Mouse (Mus musculus) lung, embryonic 16.5 days (tissue): ENCODE data around the gene Angptl4. TPM values are rescaled to one million over a fixed set of nuclear protein-coding genes. Genes with fewer than 3 reads are reported as not detected.
"Not testable (repeated sequence)": the region's sequence is repeated elsewhere in the genome, so short reads cannot be mapped to it uniquely, and the experiment has no call there.

Experiments used
- ATAC-seq: fragments of 200-750 bp; cut with Nextera tagmentation; 2 replicates; pipeline ENCODE4 v1.8.0; 2017; ENCODE audit warnings: low read depth, mild to moderate bottlenecking, moderate library complexity
- H3K27ac ChIP-seq: fragments of 300-500 bp; sonication (generic); 2 replicates; pipeline ENCODE4 v1.5.1; 2014; ENCODE audit warnings: mild to moderate bottlenecking, control low read depth, low read length
- H3K27me3 ChIP-seq: fragments of 300-500 bp; sonication (generic); 2 replicates; pipeline ENCODE4 v1.6.1; 2014; ENCODE audit warnings: low read depth, low read length, mixed read lengths; ENCODE audit not compliant: control insufficient read depth, insufficient read depth
- H3K36me3 ChIP-seq: fragments of 300-500 bp; sonication (generic); 2 replicates; pipeline ENCODE4 v1.6.1; 2014; ENCODE audit warnings: low read length; ENCODE audit not compliant: control insufficient read depth, insufficient read depth
- H3K4me1 ChIP-seq: fragments of 300-500 bp; sonication (generic); replicated peaks from 2 replicates; pipeline ENCODE4 v1.6.1; 2014; ENCODE audit warnings: low read length, mixed read lengths; ENCODE audit not compliant: control insufficient read depth, insufficient read depth
- H3K4me2 ChIP-seq: fragments of 300-500 bp; sonication (generic); 2 replicates; pipeline ENCODE4 v1.6.1; 2014; ENCODE audit warnings: low read depth, low read length, control low read depth
- H3K4me3 ChIP-seq: fragments of 300-500 bp; sonication (generic); 2 replicates; pipeline ENCODE4 v1.5.1; 2014; ENCODE audit warnings: mild to moderate bottlenecking, low read length, control low read depth
- H3K9ac ChIP-seq: fragments of 300-500 bp; sonication (generic); 2 replicates; pipeline ENCODE4 v1.6.1; 2014; ENCODE audit warnings: low read length, control low read depth
- H3K9me3 ChIP-seq: fragments of 300-500 bp; sonication (generic); 2 replicates; pipeline ENCODE4 v1.6.1; 2016; ENCODE audit warnings: low read length; ENCODE audit not compliant: control insufficient read depth
- WGBS: fragments of 180-500 bp; shearing (Covaris S2); extraction: QIAGEN DNeasy Blood & Tissue Kit; methylation state at CpG from one replicate; pipeline ENCODE4 v1.1.7; 2014; 5-methylcytosine and 5-hydroxymethylcytosine counted together
- polyA plus RNA-seq: library from polyadenylated mRNA; unstranded; fragments of >200 nt; fragmentation: Nextera tagmentation; extraction: Ambion mirVana; gene quantifications from 2 replicates; pipeline ENCODE4 v1.2.1, GENCODE M21; 2015

The Angptl4 gene
- polyA plus RNA-seq, 1 experiment from 2014 or later = 46.1 TPM

DNA sequence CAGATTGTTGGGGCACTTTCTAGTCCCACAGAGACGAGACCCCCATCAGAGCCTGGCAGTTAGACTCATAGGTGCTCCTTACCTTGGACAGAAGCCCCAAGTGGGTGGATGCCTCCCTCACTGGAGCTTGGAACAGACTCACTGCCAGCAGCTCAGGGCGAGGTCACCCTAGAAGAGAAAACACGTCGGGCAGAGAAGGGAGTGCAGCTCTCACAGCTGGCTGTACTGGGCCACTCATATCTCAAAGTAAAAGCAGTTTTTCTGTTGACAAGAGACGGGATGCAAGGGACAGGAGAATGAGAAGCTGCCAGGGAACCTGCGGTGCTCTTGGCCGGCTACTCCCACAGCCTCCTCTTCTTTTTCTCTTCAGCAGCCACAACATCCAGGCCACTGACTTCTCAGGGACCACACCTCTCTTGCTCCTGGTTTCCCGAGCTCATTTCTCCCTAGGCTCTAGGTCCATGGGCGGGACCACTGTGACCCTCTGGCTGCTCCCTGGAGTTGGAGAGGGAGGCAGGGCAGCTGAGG, 49.0 kb downstream of the Angptl4 start:
- not testable (repeated sequence) for H3K27ac ChIP-seq, H3K4me1 ChIP-seq, H3K9ac ChIP-seq, H3K9me3 ChIP-seq, H3K4me2 ChIP-seq, H3K4me3 ChIP-seq, H3K36me3 ChIP-seq, ATAC-seq, H3K27me3 ChIP-seq
- WGBS = 58% methylated on average over 9 of the region's 9 CpGs

DNA sequence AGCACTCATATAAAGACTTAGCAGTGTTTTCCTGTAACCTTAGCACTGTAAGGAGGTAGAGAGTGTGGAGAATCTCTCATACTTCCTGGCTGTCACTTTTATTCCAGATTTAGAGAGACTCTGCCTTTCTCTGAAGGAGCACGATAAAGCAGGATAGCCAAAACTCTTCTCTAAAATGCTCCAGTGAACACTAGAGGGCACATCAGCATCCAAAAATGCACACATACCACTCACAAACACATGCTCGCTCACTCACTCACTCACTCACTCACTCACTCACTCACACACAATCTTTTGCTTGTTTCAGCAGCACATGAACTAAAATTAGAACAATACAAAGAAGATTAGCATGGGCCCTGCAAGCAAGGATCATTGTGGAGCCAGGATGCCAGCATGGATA, 52.4 kb downstream of the Angptl4 start:
- Histone ChIP-seq H3K4me1 (no peaks in the 10 kb centered on the region), H3K9ac (no peak overlapping the region), H3K4me3 (no peak overlapping the region), H3K27ac (no peak overlapping the region), H3K9me3 (no peaks in the 10 kb centered on the region), H3K4me2 (no peak overlapping the region), H3K36me3 (no peaks in the 10 kb centered on the region), H3K27me3 (no peaks in the 10 kb centered on the region)
- WGBS = 44% methylated on average over 2 of the region's 2 CpGs
- no peak for ATAC-seq

DNA sequence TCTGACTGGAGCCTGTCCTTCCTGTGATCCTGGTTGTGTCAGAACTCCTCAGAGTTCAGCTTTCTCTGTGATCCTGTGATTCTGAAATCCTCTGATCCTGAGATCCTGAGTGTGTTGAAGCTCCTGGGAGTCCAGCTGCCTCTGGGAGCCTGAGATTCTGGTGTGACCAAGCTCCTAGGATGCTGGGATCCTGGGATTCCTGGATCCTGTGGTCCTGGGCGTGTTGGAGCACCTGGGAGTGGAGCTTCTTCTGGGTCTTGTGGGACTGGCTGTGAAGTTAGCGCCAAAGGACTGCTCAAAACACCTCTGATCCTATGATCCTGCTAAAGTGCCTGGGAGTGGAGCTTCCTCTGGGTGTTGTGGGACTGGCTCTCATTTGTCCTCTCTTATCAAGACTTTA, 53.2 kb downstream of the Angptl4 start:
- no peak overlapping the region for H3K27ac ChIP-seq
- 74% methylated on average over 2 of the region's 2 CpGs for WGBS
- H3K4me2 ChIP-seq = no peak overlapping the region
- H3K9ac ChIP-seq = no peak overlapping the region
- H3K4me1 ChIP-seq = no peaks in the 10 kb centered on the region
- no peak for ATAC-seq
- no peaks in the 10 kb centered on the region for H3K36me3 ChIP-seq
- no peaks in the 10 kb centered on the region for H3K9me3 ChIP-seq
- no peaks in the 10 kb centered on the region for H3K27me3 ChIP-seq
- H3K4me3 ChIP-seq = no peak overlapping the region

Other genes starting within 250 kb of the Angptl4 start
- 5.2 and 6.0 TPM in 2 replicates for gene Myo1f, start 226.1 kb downstream of the Angptl4 start, polyA plus RNA-seq
- 53.0 and 56.2 TPM in 2 replicates for gene Zfp414, start 152.7 kb downstream of the Angptl4 start, polyA plus RNA-seq
- gene Pram1, start 143.8 kb downstream of the Angptl4 start, polyA plus RNA-seq = 1.0 and 1.1 TPM in 2 replicates
- 315 and 351 TPM in 2 replicates for gene Hnrnpm, start 95.0 kb downstream of the Angptl4 start, polyA plus RNA-seq
- gene March2, start 63.2 kb downstream of the Angptl4 start, polyA plus RNA-seq = 61.8 and 72.0 TPM in 2 replicates
- gene Rab11b, start 21.3 kb downstream of the Angptl4 start, polyA plus RNA-seq = 279 and 289 TPM in 2 replicates
- gene Kank3, start 28.7 kb upstream of the Angptl4 start, polyA plus RNA-seq = 78.8 and 89.6 TPM in 2 replicates
- 929 and 1,039 TPM in 2 replicates for gene Rps28, start 42.7 kb upstream of the Angptl4 start, polyA plus RNA-seq
- gene Ndufa7, start 42.7 kb upstream of the Angptl4 start, polyA plus RNA-seq = 482 and 489 TPM in 2 replicates
- 63.4 and 67.1 TPM in 2 replicates for gene Cd320, start 61.3 kb upstream of the Angptl4 start, polyA plus RNA-seq
- not detected in 2 replicates for gene Gm7029, start 92.0 kb upstream of the Angptl4 start, polyA plus RNA-seq
- gene Kifc1, start 108.8 kb upstream of the Angptl4 start, polyA plus RNA-seq = 8.8 and 9.6 TPM in 2 replicates
- 0.26 TPM in 1 of 2 replicates, not detected in the other for gene Platr17, start 123.3 kb upstream of the Angptl4 start, polyA plus RNA-seq
- gene Daxx, start 127.6 kb upstream of the Angptl4 start, polyA plus RNA-seq = 44.1 and 50.6 TPM in 2 replicates
- gene Tapbp, start 134.1 kb upstream of the Angptl4 start, polyA plus RNA-seq = 57.7 and 70.8 TPM in 2 replicates
- gene Zbtb22, start 134.1 kb upstream of the Angptl4 start, polyA plus RNA-seq = 17.8 and 18.7 TPM in 2 replicates
- 49.5 and 51.7 TPM in 2 replicates for gene Rgl2, start 147.7 kb upstream of the Angptl4 start, polyA plus RNA-seq
- gene Pfdn6, start 158.5 kb upstream of the Angptl4 start, polyA plus RNA-seq = 143 and 151 TPM in 2 replicates
- gene Wdr46, start 158.8 kb upstream of the Angptl4 start, polyA plus RNA-seq = 20.2 and 20.6 TPM in 2 replicates
- gene B3galt4, start 169.7 kb upstream of the Angptl4 start, polyA plus RNA-seq = 5.5 and 5.6 TPM in 2 replicates
- 49.4 and 50.5 TPM in 2 replicates for gene Vps52, start 174.0 kb upstream of the Angptl4 start, polyA plus RNA-seq
- gene Rps18, start 174.2 kb upstream of the Angptl4 start, polyA plus RNA-seq = 1,739 and 1,825 TPM in 2 replicates
- gene H2-K1, start 218.5 kb upstream of the Angptl4 start, polyA plus RNA-seq = 55.5 and 83.8 TPM in 2 replicates
- gene Ring1, start 242.8 kb upstream of the Angptl4 start, polyA plus RNA-seq = 15.0 and 15.2 TPM in 2 replicates
- gene H2-Ke6, start 246.2 kb upstream of the Angptl4 start, polyA plus RNA-seq = 40.9 and 41.6 TPM in 2 replicates
- gene Slc39a7, start 249.9 kb upstream of the Angptl4 start, polyA plus RNA-seq = 188 and 191 TPM in 2 replicates
- 49.6 and 49.9 TPM in 2 replicates for gene Rxrb, start 250.0 kb upstream of the Angptl4 start, polyA plus RNA-seq